Comparison of ENCODE assay signal across 31 mouse cellular contexts in the genomic region with DNA sequence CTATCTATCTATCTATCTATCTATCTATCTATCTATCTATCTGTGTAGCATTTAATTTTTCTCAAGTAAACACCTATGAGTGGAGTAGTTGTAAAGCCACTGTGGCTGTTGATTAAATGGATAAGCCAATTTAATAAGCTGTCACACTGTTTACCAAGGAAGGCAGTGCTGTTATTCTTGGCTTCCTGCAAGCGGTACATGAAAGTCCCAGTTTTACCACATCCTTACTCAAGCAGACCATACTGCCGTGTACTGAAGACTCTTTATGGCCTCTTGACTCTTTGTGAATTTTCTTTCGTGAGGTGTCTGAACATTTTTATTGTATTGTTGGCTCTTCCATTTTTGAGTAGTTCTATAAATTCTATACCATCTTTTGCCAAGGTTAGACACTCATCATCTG. TPM values are rescaled to one million over a fixed set of nuclear protein-coding genes. Genes with fewer than 3 reads are reported as not detected.
A peak's percentile ranks its signal among the peaks of the same experiment; 100 is the strongest.
DNase-seq lines count a peak whose midpoint lies in the region; ATAC-seq and TF ChIP-seq lines count a peak whose summit lies in the region.
"Had no signal": no experiment of that assay in that cellular context is flagged by ENCODE, and none has a peak within 500 bp of the region (broad histone marks: within the 10 kb centered on the region; RNA-seq: fewer than 3 reads in every experiment).

No protein-coding gene starts in this region.

- peak; percentile 92 for ATAC-seq in CD4-positive, CD25-positive, alpha-beta regulatory T cell, adult 4 months
- ATAC-seq in liver, postnatal 0 days = no peak
- ATAC-seq: hindbrain, postnatal 0 days; midbrain, embryonic 16.5 days; Patski had no signal

- peak; percentile 74 for DNase-seq in CD4-positive helper T cell, adult 2 months (ENCODE audit: low read depth, low spot score)
- peak; percentile 32 for DNase-seq in induced T-regulatory cell, adult 2 months (ENCODE audit: low read depth)
- peak; percentile 42 for DNase-seq in thymus, postnatal 14 days
- DNase-seq in liver, postnatal 0 days = no peak
- no peak for DNase-seq in cerebellum, adult 11 months
- DNase-seq in urinary bladder, postnatal 10 days (ENCODE audit: low spot score) = no peak
- DNase-seq: adrenal gland, adult 8-10 months; cerebellum, adult 18-20 months; cerebellum, postnatal 14 days; gastrocnemius, postnatal 10 days; heart, adult 18-20 months; heart, postnatal 10 days; kidney, adult 11 months; kidney, postnatal 4 days; liver, embryonic 13.5 days; lung, embryonic 14.5 days; right cerebral cortex, adult 18-20 months had no signal

- no peak for TF ChIP-seq EP300 in liver, postnatal 0 days (IDR thresholded peaks at IDR 0.05; ENCODE audit: low read depth)

- no peaks in the 10 kb centered on the region for H3K36me3 ChIP-seq in liver, postnatal 0 days (replicated peaks; ENCODE audit: insufficient read depth, low read length)
- H3K36me3 ChIP-seq: embryonic facial prominence, embryonic 13.5 days; forebrain, embryonic 12.5 days; G1E; heart, embryonic 12.5 days; kidney, embryonic 15.5 days; limb, embryonic 13.5 days; liver, embryonic 13.5 days had no signal

- H3K9ac ChIP-seq in liver, postnatal 0 days (replicated peaks) = no peak overlapping the region
- H3K9ac ChIP-seq: embryonic facial prominence, embryonic 13.5 days; forebrain, embryonic 12.5 days; heart, embryonic 12.5 days; kidney, embryonic 15.5 days; limb, embryonic 13.5 days; liver, embryonic 13.5 days; lung, embryonic 14.5 days had no signal

- no peak overlapping the region for H3K27ac ChIP-seq in liver, postnatal 0 days (ENCODE audit: low read depth)
- H3K27ac ChIP-seq: embryonic facial prominence, embryonic 13.5 days; forebrain, embryonic 12.5 days; hindbrain, postnatal 0 days; kidney, embryonic 15.5 days; limb, embryonic 13.5 days; liver, embryonic 13.5 days; stomach, postnatal 0 days had no signal

- no peaks in the 10 kb centered on the region for H3K9me3 ChIP-seq in liver, postnatal 0 days (ENCODE audit: low read length)
- H3K9me3 ChIP-seq: embryonic facial prominence, embryonic 13.5 days; forebrain, embryonic 12.5 days; heart, embryonic 12.5 days; kidney, embryonic 15.5 days; limb, embryonic 13.5 days; liver, embryonic 13.5 days had no signal

- no peak for TF ChIP-seq CTCF in liver, postnatal 0 days (IDR thresholded peaks at IDR 0.05; ENCODE audit: low read depth)

- H3K4me2 ChIP-seq in liver, postnatal 0 days (ENCODE audit: low read depth, low read length) = no peak overlapping the region
- H3K4me2 ChIP-seq: embryonic facial prominence, embryonic 13.5 days; forebrain, embryonic 12.5 days; heart, embryonic 12.5 days; kidney, embryonic 15.5 days; limb, embryonic 13.5 days; liver, embryonic 13.5 days; lung, embryonic 14.5 days had no signal

- 57% methylated on average over 3 of the region's 3 CpGs for WGBS in liver, postnatal 0 days (ENCODE audit: insufficient replicate concordance)

- H3K4me3 ChIP-seq in liver, postnatal 0 days (ENCODE audit: low read depth, low read length) = no peak overlapping the region
- H3K4me3 ChIP-seq: embryonic facial prominence, embryonic 13.5 days; erythroblast, embryonic 14.5 days; forebrain, embryonic 12.5 days; heart, embryonic 12.5 days; kidney, embryonic 15.5 days; limb, embryonic 13.5 days; liver, embryonic 13.5 days; myocyte had no signal

- H3K27me3 ChIP-seq in liver, postnatal 0 days (ENCODE audit: insufficient read depth, low read length) = no peaks in the 10 kb centered on the region
- H3K27me3 ChIP-seq: CH12.LX; embryonic facial prominence, embryonic 13.5 days; forebrain, embryonic 12.5 days; heart, embryonic 12.5 days; kidney, embryonic 15.5 days; limb, embryonic 13.5 days; liver, embryonic 13.5 days; Patski had no signal

- no peaks in the 10 kb centered on the region for H3K4me1 ChIP-seq in liver, postnatal 0 days (ENCODE audit: insufficient read depth)
- H3K4me1 ChIP-seq: embryonic facial prominence, embryonic 13.5 days; liver, embryonic 13.5 days had no signal

RNA-seq across cellular contexts. Expression of gene Lypd6b, which starts 58.6 kb away (rescaled TPM):
- under 1 TPM; 0.19 to 0.79 TPM for polyA plus RNA-seq in CD4-positive, CD25-positive, alpha-beta regulatory T cell, adult 4 months (2017; shearing (Covaris generic))
- polyA plus RNA-seq in liver, postnatal 0 days (2015; fragmentation: Nextera tagmentation; extraction: Ambion mirVana) = not detected in 2 replicates
- polyA plus RNA-seq: erythroblast, embryonic 14.5 days; G1E; liver, embryonic 13.5 days had no signal

Comparison
In these comparisons a context has a peak if more than half of its experiments do, and no peak if none do; other contexts are left out.
1. DNase-seq: peak in CD4-positive helper T cell, adult 2 months (single experiment), induced T-regulatory cell, adult 2 months (single experiment) and thymus, postnatal 14 days (single experiment); none in liver, postnatal 0 days (single experiment), cerebellum, adult 11 months (single experiment) and urinary bladder, postnatal 10 days (single experiment).